Mouse (Mus musculus) embryonic facial prominence, embryonic 14.5 days (tissue): ENCODE results near the gene Xndc1. TPM values are rescaled to one million over a fixed set of nuclear protein-coding genes. Genes with fewer than 3 reads are reported as not detected.

Experiments used
- polyA plus RNA-seq: library from polyadenylated mRNA; unstranded; fragments of >200 nt; fragmentation: Nextera tagmentation; extraction: Ambion mirVana; gene quantifications from 2 replicates; pipeline ENCODE4 v1.2.1, GENCODE M21; 2014

The Xndc1 gene
- polyA plus RNA-seq, 1 experiment from 2014 or later = 14.5 TPM

Other genes with a start within 250 kb of the Xndc1 start
- 1.5 and 1.7 TPM in 2 replicates for gene Phox2a, start 247.2 kb upstream of the Xndc1 start, polyA plus RNA-seq
- 34.3 and 36.2 TPM in 2 replicates for gene Inppl1, start 227.3 kb upstream of the Xndc1 start, polyA plus RNA-seq
- 3.9 and 4.0 TPM in 2 replicates for gene Folr2, start 208.3 kb upstream of the Xndc1 start, polyA plus RNA-seq
- 60.8 and 62.0 TPM in 2 replicates for gene Anapc15, start 201.8 kb upstream of the Xndc1 start, polyA plus RNA-seq
- 1.4 and 4.5 TPM in 2 replicates for gene Folr1, start 194.7 kb upstream of the Xndc1 start, polyA plus RNA-seq
- gene Lamtor1, start 159.6 kb upstream of the Xndc1 start, polyA plus RNA-seq = 147 and 160 TPM in 2 replicates
- gene Tomt, start 159.2 kb upstream of the Xndc1 start, polyA plus RNA-seq = 0.22 and 0.37 TPM in 2 replicates
- 9.3 and 14.2 TPM in 2 replicates for gene Lrrc51, start 131.6 kb upstream of the Xndc1 start, polyA plus RNA-seq
- gene Numa1, start 131.4 kb upstream of the Xndc1 start, polyA plus RNA-seq = 88.9 and 97.8 TPM in 2 replicates
- 2.0 and 3.0 TPM in 2 replicates for gene Il18bp, start 46.8 kb upstream of the Xndc1 start, polyA plus RNA-seq
- 33.5 TPM in 2 replicates for gene Rnf121, start within 50 bp of the Xndc1 start, polyA plus RNA-seq
- 0.84 and 1.6 TPM in 2 replicates for gene Xntrpc, start 202 bp downstream of the Xndc1 start, polyA plus RNA-seq
- 0.25 TPM in 1 of 2 replicates, not detected in the other for gene Trpc2, start 17.6 kb downstream of the Xndc1 start, polyA plus RNA-seq
- 32.0 and 32.2 TPM in 2 replicates for gene Art1, start 36.2 kb downstream of the Xndc1 start, polyA plus RNA-seq
- gene Art5, start 44.0 kb downstream of the Xndc1 start, polyA plus RNA-seq = 2.9 and 3.5 TPM in 2 replicates
- gene Chrna10, start 51.3 kb downstream of the Xndc1 start, polyA plus RNA-seq = 0.10 TPM in 1 of 2 replicates, not detected in the other
- 35.9 and 37.5 TPM in 2 replicates for gene Nup98, start 144.7 kb downstream of the Xndc1 start, polyA plus RNA-seq
- 80.8 and 81.1 TPM in 2 replicates for gene Pgap2, start 144.7 kb downstream of the Xndc1 start, polyA plus RNA-seq
- 66.6 and 68.0 TPM in 2 replicates for gene Rhog, start 190.5 kb downstream of the Xndc1 start, polyA plus RNA-seq
- gene Stim1, start 202.3 kb downstream of the Xndc1 start, polyA plus RNA-seq = 36.4 TPM in 2 replicates